ENCODE assay signal across 9 mouse cellular contexts in the genomic region with DNA sequence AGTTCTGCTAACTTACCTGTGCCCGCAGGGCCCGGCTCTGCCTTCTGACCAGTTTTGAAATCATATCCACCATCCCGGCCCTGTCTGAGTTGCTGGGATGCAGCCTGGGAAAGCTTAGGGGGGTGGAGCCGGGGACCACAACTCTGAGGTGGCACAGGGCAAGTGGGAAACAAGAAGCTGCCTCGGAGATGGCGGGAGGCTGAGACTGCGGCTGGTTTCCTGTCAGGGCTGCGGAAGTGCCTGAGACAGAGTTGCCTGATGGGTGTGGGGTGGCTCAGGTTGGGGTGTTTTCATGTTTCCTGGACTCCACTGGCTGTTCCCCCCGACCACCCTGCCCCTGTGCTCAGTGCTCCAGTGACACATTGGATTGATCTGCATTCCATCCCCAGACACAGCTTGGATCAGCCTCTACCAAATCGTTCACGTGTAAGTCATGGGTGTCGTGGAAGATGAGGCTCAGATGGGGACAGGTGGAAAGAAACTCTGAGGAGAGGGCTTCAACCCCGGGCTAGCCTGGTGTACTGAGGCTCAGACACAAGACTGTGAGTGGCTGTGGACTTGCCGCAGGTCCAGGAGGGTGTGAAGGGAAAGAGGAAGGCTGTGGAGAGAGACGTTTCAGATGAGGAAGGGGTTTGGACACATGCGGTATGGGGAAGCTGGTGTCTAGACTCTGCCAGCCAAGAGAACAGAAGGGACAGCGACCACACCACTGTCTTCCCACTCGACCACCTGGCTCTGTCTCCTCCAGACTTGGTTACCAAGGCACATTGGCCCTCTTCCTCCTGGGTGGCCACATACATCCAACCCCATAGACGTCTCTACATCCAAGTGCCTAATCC. TPM values are rescaled to one million over a fixed set of nuclear protein-coding genes. Genes with fewer than 3 reads are reported as not detected.
DNase-seq lines count a peak whose midpoint lies in the region; ATAC-seq and TF ChIP-seq lines count a peak whose summit lies in the region.
"Had no signal": no experiment of that assay in that cellular context is flagged by ENCODE, and none has a peak within 500 bp of the region (broad histone marks: within the 10 kb centered on the region; RNA-seq: fewer than 3 reads in every experiment).

No protein-coding gene starts in this region.

- no peaks in the 10 kb centered on the region for H3K27me3 ChIP-seq in small intestine, adult 2 months (ENCODE audit: control insufficient read depth, insufficient read depth, low read length)

- intact Hi-C loops in left cerebral cortex, postnatal 36 days (cut with DNase I), result no loop called here

- peak overlapping the region; percentile 57 for H3K4me3 ChIP-seq in small intestine, adult 2 months (ENCODE audit: low read depth, low read length)
- H3K4me3 ChIP-seq: forebrain, embryonic 12.5 days had no signal

- peaks cover 17% of the 10 kb centered on the region for H3K36me3 ChIP-seq in small intestine, adult 2 months (ENCODE audit: control insufficient read depth, insufficient read depth, low read length)
- H3K36me3 ChIP-seq: forebrain, embryonic 12.5 days had no signal

- peak; percentile 55 for DNase-seq in lung, postnatal 36 days
- DNase-seq in lung, adult 18-20 months, result no peak
- DNase-seq in left cerebral cortex, adult 18-20 months (ENCODE audit: low spot score in 2 of 2), result no peak
- no peak for DNase-seq in left cerebral cortex, postnatal 36 days (ENCODE audit: low spot score in 2 of 2)
- DNase-seq: cerebellum, adult 18-20 months had no signal

- peak; percentile 26; the same call in 1 of the 2 replicates for TF ChIP-seq POLR2A in small intestine, adult 2 months (IDR thresholded peaks at IDR 0.05; ENCODE audit: low read depth, low read length)

- 65% methylated on average over 19 of the region's 19 CpGs for whole genome bisulfite sequencing in small intestine, adult 2 months

- no peak for TF ChIP-seq CTCF in small intestine, adult 2 months (IDR thresholded peaks at IDR 0.05; ENCODE audit: extremely low read depth, insufficient read length, insufficient replicate concordance, low read depth, low read length)

- peak; percentile 77 to 78 for ATAC-seq in hematopoietic stem cell, adult 5-6 weeks (replicated peaks in 1 of 2; ENCODE audit: insufficient read depth in 1 of 2, low FRiP score in 2 of 2, low TSS enrichment in 1 of 2, low read depth in 1 of 2, poor library complexity in 2 of 2, severe bottlenecking in 2 of 2)
- ATAC-seq in erythroid progenitor cell, adult 5-6 weeks (replicated peaks; ENCODE audit: low FRiP score, poor library complexity, severe bottlenecking), result no peak

- peak overlapping the region; percentile 96 for H3K27ac ChIP-seq in small intestine, adult 2 months (ENCODE audit: insufficient read depth, low read depth, low read length)
- H3K27ac ChIP-seq: forebrain, embryonic 12.5 days had no signal

- peaks cover 52% of the 10 kb centered on the region for H3K4me1 ChIP-seq in small intestine, adult 2 months (ENCODE audit: control insufficient read depth, insufficient read depth, insufficient read length, low read length)

RNA-seq across cellular contexts. Expression of a gene that starts 18.8 kb away (rescaled TPM):
- total RNA-seq in hematopoietic stem cell, adult 5-6 weeks (2017), result 21.3 and 21.5 TPM in 2 replicates
- polyA plus RNA-seq in small intestine, adult 2 months (2012; rRNA removed), result 105 and 122 TPM in 2 replicates
- 10 to 100 TPM; 11.9 to 15.1 TPM for total RNA-seq in left cerebral cortex, adult 18-20 months (2021)
- total RNA-seq in left cerebral cortex, postnatal 36 days (2021), result 10 to 100 TPM; 11.6 to 12.6 TPM
- total RNA-seq in erythroid progenitor cell, adult 5-6 weeks (2015; ENCODE audit: low replicate concordance), result 2.1 and 7.6 TPM in 2 replicates
- 3.0 and 4.8 TPM in 2 replicates for total RNA-seq in erythroid progenitor cell, adult 5-6 weeks (2017; ENCODE audit: low replicate concordance)
